Mouse (Mus musculus): Measurements from ENCODE around the gene Ms4a10.

Gene Ms4a10

DNA sequence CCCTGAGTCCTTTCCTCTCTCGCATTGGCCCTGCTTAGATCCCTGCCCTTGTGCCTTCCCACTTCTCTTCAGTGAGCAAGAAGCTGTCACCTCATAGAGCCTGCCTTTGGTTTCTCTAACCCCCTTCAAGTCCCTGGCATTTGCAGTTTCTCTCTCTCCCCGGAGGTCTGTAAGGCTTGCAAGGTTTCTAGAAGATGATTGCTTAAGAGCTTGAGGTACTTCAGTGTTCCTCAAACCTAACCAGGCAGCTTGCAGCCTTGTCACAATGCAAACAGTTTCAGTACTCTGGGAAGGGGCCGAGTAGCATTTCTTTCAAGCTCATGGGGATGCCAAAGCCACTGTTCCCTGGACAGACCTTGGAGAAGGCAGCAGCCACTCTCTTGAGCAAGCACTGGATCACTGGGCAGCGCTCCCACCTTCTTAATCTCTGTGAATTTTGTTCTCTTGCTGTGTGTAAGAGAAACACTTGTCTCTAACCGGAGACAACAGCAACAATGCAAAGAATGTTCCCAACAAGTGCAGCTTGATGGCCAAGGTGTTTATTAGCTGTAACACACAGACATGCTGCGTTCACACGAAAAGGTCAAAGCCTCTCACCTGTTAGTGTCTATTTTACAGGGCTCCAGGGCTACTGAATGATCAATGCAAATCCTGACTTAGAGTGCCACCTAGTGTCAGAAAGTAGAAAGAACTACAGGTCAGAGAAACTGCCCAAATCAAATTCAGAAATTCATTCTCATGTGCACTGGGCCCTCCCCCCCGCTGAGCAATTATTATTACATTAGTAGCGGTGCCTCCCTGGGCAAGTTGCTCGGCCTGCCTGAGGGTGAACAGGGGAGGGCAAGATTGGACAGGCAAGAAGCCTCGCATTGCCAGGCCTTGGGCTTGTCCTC, 15.1 kb downstream of the Ms4a10 start:
- DNase-seq (ENCODE audit: low spot score in 2 of 2) = peak; percentile 28 to 53

DNA sequence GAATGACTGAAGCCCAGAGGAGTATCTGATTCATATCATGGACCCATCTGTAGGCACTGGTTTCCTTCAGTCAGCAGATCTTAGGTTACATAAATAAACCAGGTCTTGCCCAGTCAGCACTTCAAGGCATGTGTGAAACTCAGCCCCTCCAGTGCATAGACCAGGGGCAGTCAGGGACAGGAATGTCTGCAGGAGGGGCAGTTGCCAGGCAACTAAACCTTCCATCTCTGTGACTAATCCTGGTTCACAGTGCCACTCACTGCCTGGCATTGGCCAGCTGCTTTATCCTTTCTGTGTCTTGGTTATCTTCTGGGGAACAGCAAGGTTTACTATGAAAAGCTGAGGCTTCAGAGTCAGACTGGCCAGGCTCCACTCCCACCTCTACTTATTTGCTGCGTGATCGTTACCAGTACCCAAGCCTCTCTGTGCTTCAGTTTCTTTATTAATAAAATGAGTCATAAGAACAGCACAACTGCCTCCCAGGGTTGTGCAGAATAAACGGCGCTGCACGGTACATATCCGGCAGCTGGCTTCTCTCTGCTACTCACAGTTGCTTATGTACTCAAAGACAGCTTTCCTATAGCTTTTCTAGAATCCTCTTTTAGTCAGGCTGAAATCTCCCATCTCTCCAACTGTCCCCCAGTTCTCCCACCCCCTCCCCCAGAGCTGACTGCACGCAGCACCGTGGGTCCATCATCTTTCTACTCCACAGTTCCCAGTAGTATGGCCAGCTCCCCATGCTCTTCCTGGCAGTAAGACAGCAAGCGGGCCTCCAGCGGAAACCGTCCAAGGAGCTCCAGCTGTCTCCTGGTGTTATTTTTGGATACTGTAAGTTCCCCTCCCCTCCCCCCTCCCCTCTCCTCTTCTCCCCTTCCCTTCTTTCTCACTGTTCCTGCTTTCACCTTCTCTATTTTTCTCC, 22.2 kb downstream of the Ms4a10 start:
- DNase-seq (ENCODE audit: low spot score in 2 of 2) = no peak

DNA sequence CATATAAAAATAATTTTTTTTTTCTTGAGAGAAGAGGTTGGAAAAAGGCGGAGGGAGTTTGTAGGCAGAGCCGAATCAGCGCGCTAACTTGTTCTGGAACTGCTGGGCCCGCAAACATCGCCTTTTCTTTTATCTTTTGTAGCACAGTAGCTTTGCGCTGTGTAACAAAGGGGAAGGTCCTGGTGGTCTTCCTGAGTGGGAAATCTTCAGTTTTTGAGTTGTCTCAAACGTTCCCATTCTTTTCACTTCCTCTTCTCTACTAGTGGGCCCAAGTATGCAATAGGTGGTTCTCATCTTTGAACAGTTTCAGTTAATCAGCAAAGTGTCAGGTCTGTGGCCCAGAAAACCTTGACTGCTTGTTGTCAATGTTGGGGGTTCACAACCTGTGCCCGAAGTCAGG, 24.9 kb downstream of the Ms4a10 start:
- DNase-seq (ENCODE audit: low spot score in 2 of 2) = no peak

DNA sequence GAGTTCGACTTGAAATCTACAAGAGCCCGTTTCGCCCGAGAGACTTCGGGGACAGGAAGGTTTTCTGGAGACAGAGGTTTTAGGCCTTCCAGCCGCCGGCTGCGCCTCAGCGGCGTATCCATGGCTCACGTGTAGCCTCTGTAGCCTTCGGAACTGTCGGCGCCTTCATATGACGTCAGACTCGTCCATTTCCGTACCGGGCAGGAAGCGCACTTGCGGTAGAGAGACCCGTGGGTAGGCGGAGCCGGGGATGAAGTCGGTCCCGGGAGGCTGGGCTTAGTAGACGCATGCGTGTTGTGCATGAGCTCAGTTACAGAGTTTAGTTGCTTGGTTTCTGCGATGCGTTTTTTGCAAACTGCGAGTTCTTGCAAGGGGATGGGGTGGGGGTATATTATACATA, 25.4 kb downstream of the Ms4a10 start, which contains the start of gene Ccdc86:
TSS of gene Ccdc86 (minus strand) at position 155 of the 400 bp plus-strand sequence.
- DNase-seq (ENCODE audit: low spot score in 2 of 2) = peak; percentile 87 to 92

DNA sequence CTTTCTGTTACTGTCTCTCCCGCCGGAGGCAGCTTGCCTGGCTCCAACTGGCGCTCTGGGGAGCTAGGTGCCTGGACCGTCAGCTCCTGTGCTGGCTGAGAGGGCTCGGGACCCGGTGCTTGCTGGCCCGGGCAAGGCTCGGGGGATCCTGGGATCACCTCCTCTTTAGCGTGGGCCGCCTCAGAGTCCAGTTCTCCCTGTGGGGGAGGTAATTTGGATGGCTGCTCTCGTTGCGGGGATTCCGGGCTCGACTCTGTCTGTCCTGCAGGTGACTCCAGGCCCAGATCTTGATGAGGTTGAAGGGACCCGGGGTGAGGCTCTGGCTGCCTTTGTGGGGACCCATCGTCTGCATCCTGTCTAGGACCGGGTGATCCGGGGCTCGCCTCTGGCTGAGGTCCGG, 26.1 kb downstream of the Ms4a10 start:
- no peak for DNase-seq (ENCODE audit: low spot score in 2 of 2)

DNA sequence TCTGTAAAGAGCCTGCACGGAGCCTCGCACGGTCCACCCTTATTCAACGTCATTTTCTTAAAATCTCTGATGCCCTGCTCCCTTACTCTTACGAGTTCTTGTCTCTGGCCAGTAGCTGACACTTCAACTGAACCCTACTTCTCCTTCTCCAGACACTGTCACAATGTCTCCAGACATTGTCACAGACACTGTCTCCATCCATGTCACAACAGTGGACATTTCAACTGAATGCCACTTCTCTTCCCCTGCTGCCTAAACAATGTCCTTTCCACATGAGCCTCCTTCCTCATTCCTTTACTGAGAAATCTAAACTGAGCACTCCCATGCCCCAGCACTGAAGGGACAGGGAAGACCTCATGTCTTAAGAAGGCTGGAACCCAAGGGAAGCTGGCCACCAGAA, 27.3 kb downstream of the Ms4a10 start:
- DNase-seq (ENCODE audit: low spot score in 2 of 2) = no peak

DNA sequence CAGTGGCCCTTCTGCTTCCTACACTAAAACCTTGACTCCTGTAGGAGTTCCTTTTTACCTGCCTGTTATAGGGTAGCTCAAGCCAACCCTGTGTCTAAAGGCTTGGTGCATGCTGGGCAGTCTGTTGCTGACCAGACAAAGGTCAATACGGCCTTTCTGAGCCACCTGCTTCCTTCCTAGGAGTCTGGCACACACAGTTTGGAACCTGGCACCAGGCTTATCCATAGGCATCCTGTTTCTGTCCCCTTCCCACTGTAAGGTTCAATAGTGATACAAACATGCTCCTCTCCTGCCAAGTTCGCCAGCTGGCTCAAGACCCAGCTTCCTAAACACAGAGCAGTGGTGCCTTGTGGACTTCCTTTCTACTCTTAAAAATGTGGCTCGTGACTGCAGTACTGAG, 28.0 kb downstream of the Ms4a10 start:
- no peak for DNase-seq (ENCODE audit: low spot score in 2 of 2)

DNA sequence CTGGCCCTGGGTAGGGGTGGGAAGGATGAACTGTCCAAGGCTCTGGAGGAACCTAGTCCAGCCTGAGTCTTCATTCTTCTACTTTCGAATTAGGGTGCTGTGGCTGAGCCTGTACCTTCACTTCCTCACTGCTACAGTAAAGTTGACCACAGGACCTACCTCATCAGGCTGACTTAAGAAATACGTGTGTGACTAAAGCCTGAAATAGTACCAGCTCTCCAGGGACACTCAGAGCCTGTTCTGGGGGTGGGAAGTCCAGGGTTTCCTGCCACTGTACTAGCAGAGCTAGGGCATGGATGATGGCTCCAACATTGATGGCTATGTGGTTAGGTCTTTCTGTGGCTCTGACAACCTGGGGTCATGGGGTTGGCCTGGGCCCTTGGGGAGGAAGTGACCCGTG, 30.5 kb downstream of the Ms4a10 start:
- DNase-seq (ENCODE audit: low spot score in 2 of 2) = no peak

DNA sequence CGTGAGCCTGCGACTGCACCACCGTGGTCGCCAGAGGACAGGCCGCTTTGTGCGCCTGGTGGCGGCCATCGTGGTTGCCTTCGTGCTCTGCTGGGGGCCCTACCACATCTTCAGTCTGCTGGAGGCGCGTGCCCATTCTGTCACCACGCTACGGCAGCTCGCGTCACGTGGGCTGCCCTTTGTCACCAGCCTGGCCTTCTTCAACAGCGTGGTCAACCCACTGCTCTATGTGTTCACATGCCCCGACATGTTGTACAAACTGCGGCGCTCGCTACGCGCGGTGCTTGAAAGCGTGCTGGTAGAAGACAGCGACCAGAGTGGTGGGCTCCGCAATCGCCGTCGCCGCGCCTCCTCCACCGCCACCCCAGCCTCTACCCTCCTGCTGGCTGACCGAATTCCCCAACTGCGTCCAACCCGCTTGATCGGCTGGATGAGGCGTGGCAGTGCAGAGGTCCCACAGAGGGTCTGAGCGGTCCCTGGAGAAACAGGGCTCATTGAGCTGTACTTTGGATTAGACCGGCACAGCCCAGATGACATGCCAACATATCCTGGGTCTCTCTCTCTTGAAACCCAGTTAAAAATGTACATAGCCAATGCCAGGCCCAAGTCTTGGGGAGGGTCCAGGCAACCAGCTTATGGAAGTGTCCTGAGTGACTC, 33.5 kb downstream of the Ms4a10 start:
- DNase-seq (ENCODE audit: low spot score in 2 of 2) = no peak

DNA sequence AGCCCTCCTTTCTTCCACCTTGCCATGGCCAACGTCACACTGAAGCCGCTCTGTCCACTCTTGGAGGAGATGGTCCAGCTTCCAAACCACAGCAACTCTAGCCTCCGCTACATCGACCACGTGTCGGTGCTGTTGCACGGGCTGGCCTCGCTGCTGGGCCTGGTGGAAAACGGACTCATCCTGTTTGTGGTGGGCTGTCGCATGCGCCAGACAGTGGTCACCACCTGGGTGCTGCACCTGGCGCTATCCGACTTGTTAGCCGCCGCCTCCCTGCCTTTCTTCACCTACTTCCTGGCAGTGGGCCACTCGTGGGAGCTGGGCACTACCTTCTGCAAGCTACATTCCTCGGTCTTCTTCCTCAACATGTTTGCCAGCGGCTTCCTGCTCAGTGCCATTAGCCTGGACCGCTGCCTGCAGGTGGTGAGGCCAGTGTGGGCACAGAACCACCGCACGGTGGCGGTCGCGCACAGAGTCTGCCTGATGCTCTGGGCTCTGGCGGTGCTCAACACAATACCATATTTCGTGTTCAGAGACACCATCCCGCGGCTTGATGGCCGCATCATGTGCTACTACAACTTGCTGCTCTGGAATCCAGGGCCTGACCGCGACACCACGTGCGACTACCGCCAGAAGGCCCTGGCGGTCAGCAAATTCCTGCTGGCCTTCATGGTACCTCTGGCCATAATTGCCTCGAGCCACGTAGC, 34.2 kb downstream of the Ms4a10 start:
- peak; percentile 37 to 40 for DNase-seq (ENCODE audit: low spot score in 2 of 2)

DNA sequence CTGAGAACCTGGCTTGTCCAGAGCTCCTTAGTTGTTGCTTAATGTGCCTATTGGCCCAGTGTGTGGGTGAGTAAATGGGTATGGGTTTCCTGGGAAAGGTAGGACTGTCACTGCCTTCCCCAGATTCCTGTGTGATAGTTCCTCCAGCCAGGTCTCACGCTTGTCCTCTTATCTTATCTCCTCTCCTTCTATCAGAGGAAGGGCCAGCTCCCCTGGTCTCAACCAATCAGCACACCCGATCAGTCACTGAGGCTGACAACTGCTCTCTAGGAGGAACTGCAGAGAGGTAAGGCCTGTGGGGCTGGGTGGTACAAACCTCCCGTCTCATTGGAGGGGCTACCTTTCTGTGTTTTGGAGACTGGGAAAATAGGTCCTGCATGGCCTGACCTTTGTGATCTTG, 35.7 kb downstream of the Ms4a10 start:
- no peak for DNase-seq (ENCODE audit: low spot score in 2 of 2)

DNA sequence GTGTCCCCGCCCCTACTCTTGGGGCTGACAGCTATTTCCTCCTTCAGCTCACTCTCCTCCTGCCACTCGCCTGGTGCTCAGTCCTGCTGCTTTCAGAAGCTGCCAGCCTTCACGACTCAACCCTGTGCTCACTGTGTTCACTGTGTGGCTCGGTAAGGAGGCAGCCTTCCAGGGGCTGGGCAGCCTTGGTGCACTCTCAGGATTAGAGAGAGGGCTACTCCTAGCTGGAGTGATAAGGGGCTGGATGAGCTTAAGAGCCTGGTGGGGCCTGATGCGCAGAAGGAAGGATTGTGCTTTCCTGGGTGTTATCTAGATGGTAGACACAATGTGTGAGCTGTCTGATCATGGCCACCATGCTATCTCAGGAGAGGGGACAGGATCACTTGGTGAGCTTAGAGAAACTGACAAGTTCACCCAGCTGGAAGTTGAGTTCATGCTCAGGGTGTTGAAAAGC, 37.3 kb downstream of the Ms4a10 start, which contains the start of gene Ptgdr2:
TSS of gene Ptgdr2 (plus strand) at position 51 of the 454 bp plus-strand sequence.
- DNase-seq (ENCODE audit: low spot score in 2 of 2) = no peak

DNA sequence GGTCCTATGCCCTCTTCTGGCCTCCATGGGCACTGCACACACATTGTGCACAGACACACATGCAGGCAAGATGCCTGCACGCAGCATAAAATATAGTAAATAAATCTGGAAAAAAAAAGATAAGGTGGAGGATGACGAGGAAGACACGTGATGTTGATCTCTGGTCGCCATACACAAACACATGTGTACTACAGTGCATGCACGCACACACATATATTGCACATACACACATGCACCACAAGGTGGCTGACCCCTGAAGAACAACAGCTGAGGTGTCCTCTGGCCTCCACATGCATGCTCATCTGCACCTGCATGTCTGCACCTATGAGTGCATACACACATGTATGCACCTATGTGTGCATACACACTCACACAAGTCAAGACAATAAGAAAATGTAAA, 38.4 kb downstream of the Ms4a10 start:
- DNase-seq (ENCODE audit: low spot score in 2 of 2) = no peak

DNA sequence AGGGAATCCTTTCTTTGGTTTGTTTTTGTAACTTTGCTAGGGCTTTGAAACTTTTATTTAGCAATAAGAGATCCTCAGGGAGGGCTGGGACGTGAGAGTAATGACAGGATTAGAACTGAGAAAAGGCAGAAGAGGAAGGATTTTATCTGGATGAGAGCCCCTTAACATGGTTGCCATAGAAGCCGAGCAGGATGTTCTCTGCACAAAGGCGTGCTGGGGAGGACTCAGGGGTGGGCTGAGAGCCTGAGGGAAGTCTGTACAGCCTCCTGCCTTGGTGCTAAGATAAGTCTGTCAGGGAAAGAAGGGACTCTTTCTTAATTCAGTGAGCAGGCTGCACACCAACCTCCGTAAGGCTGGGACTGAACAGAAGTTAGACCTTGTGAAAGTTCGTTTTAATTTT, 39.4 kb downstream of the Ms4a10 start:
- DNase-seq (ENCODE audit: low spot score in 2 of 2) = no peak

DNA sequence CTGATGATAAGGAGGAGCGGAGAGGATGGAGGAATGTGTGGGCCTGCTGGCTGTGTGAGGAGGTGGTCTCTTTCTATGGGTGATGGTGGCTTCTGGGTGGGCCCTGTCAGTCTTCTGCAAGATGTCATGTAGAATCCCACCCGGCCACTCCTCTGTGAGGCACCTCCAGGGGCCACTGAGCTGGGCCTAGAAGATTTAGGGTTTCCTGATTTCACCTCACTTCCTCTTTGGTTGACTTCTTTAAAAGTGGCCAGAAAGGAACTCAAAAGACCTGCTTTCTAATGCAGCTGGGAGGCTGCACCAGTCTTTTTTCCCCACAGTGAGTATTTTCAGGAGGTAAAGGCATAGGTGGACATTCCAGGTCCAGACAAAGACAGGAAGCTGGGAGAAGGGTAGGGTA, 43.8 kb downstream of the Ms4a10 start:
- DNase-seq (ENCODE audit: low spot score in 2 of 2) = no peak

DNA sequence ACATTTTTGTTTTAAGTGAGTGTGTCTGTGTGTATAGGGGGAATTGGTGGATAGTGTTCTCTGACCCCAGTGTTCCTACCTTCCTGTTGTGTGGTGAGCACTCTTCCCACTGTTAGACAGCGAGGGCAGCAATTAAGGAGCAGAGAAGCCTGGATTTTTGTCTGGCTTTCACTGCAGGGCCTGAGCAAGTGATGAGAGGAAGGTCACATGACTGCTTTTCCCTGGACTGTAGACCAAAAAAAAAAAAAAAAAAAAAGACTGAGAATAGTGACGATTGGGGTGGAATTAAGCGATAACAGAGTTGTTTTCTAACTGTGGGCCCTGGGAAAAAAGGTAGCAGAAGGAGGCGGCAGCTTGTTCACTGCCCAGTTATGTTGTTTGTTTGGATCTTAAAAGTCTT, 47.8 kb downstream of the Ms4a10 start:
- DNase-seq (ENCODE audit: low spot score in 2 of 2) = no peak

DNA sequence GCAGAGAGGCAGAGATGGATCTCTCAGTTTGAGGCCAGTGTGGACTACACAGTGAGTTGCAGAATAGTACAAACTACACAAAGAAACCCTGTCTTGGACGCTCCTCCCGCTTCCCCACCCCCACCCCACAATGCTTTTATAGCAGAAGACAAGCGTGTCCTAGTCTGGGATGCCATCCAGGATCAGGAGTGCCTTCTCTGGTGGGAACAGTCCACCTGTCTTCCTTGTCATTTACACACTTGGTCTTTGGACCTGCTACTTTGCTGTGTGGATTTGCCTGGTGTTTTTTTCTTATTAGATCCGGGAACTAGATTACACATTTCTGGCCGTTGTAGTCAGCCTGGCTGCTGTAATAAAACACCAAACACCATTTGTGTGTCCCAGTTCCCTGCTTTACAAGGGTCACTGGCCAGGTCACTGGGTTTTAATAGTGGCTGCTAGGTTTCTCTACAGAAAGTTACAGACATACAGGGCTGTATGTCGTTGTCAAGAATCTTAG, 48.3 kb downstream of the Ms4a10 start:
- no peak for DNase-seq (ENCODE audit: low spot score in 2 of 2)

DNA sequence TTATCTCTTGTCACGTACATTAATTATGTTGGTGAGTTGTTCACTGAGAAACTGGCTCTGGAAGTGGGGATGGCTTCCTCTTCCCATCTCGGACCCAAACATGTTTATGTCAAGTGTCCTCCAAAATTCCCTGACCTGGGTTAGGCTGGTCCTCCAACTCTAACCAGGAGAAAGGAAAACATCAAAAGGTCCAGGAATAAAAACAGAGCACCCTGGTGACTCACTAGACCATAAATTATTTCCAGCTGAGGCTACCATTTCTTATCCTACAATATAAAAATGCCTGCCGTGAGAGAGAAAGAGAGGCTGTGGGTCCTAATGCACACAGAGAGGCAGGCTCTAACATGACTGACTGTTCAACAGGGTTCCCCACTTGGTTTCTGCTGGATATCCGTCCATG, 50.2 kb downstream of the Ms4a10 start:
- no peak for DNase-seq (ENCODE audit: low spot score in 2 of 2)

DNA sequence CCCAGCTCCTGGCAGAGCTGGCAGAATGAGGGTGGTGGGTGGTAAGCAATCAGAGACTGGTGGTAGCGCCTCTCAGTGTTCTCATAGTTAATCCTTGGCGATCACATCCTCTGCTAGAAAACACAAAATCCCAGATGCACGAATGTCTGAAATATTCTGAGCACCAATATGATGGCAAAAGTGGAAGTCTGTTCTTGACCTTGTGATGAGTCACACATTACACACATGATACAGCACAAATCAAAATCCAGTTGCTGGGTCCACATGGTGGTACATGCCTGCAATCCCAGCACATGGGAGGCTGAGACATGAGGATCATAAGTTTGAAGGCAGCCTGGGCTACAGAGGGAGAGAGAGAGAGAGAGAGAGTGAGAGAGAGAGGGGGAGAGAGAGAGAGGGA, 53.4 kb downstream of the Ms4a10 start:
- no peak for DNase-seq (ENCODE audit: low spot score in 2 of 2)

DNA sequence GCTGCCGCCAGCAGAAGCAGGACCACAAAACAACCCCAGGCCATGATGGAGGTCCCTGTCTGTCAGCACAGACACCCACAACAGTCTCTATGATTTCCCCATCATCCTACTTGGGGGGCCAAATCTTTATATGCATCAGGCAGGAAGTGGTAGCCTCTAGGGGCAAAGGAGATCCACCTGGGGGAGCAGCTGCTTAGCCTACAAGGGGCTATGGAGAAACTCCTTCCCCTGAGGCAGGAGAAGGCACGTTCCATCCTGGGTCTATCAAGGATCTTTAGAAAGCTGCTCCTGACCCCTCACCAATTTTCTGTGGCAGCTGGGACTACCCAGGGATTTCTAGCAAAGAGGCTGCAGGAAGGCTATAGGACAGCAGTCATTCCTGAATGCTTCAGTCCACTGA, 53.9 kb downstream of the Ms4a10 start, which contains the start of gene Zp1:
TSS of gene Zp1 (minus strand) at position 101 of the 400 bp plus-strand sequence.
- no peak for DNase-seq (ENCODE audit: low spot score in 2 of 2)
